In genomic region chr19:6420481-6421210, GRCm38 (mm10) we compare ENCODE assay signal across 11 mouse cellular contexts. TPM values are rescaled to one million over a fixed set of nuclear protein-coding genes. Genes with fewer than 3 reads are reported as not detected.
DNase-seq lines count a peak whose midpoint lies in the region; ATAC-seq and TF ChIP-seq lines count a peak whose summit lies in the region.
"Had no signal": no experiment of that assay in that cellular context is flagged by ENCODE, and none has a peak within 500 bp of the region (broad histone marks: within the 10 kb centered on the region; RNA-seq: fewer than 3 reads in every experiment).

No protein-coding gene starts in this region.

- intact Hi-C loops in heart, adult 2 months (cut with DNase I): no loop called here

- H3K4me3 ChIP-seq in cortical plate, adult 2 months (ENCODE audit: insufficient read depth, low read length): peak overlapping the region; percentile 87
- H3K4me3 ChIP-seq in hindbrain, embryonic 16.5 days (ENCODE audit: low read length): peak overlapping the region; percentile 70
- peak overlapping the region; percentile 66 for H3K4me3 ChIP-seq in neural tube, embryonic 13.5 days
- H3K4me3 ChIP-seq in heart, adult 2 months: no peak overlapping the region
- H3K4me3 ChIP-seq: heart, embryonic 13.5 days had no signal

- peak overlapping the region; percentile 86 for H3K9ac ChIP-seq in hindbrain, embryonic 16.5 days (ENCODE audit: low read depth, low read length)
- peak overlapping the region; percentile 86 for H3K9ac ChIP-seq in neural tube, embryonic 13.5 days
- no peak overlapping the region for H3K9ac ChIP-seq in heart, adult 2 months (ENCODE audit: low read depth, low read length)
- H3K9ac ChIP-seq: heart, embryonic 13.5 days had no signal

- H3K9me3 ChIP-seq in hindbrain, embryonic 16.5 days (ENCODE audit: control insufficient read depth, low read length): no peaks in the 10 kb centered on the region
- no peaks in the 10 kb centered on the region for H3K9me3 ChIP-seq in neural tube, embryonic 13.5 days
- H3K9me3 ChIP-seq: heart, embryonic 13.5 days had no signal

- no peaks in the 10 kb centered on the region for H3K36me3 ChIP-seq in hindbrain, embryonic 16.5 days (ENCODE audit: control insufficient read depth, insufficient read depth, low read length)
- H3K36me3 ChIP-seq in neural tube, embryonic 13.5 days: no peaks in the 10 kb centered on the region
- no peaks in the 10 kb centered on the region for H3K36me3 ChIP-seq in heart, adult 2 months (ENCODE audit: control insufficient read depth, insufficient read depth, low read length)
- H3K36me3 ChIP-seq: heart, embryonic 13.5 days had no signal

- peaks cover 26% of the 10 kb centered on the region for H3K4me1 ChIP-seq in cortical plate, adult 2 months (ENCODE audit: control insufficient read depth, insufficient read depth, low read length)
- peaks cover 78% of the 10 kb centered on the region for H3K4me1 ChIP-seq in hindbrain, embryonic 16.5 days (ENCODE audit: control insufficient read depth, insufficient read depth, low read depth, low read length)
- peaks cover 90% of the 10 kb centered on the region for H3K4me1 ChIP-seq in neural tube, embryonic 13.5 days (replicated peaks)
- no peaks in the 10 kb centered on the region for H3K4me1 ChIP-seq in heart, adult 2 months (ENCODE audit: control insufficient read depth, insufficient read depth, low read length)

- no peak for TF ChIP-seq EP300 in heart, adult 2 months (IDR thresholded peaks at IDR 0.05; ENCODE audit: insufficient read depth, low read depth, low read length)

- no peak for ATAC-seq in hindbrain, embryonic 16.5 days
- ATAC-seq in neural tube, embryonic 13.5 days (ENCODE audit: low read depth): no peak

- TF ChIP-seq POLR2A in cortical plate, adult 2 months (IDR thresholded peaks at IDR 0.05; ENCODE audit: extremely low read depth, insufficient read depth, low read length): no peak
- TF ChIP-seq POLR2A in heart, adult 2 months (IDR thresholded peaks at IDR 0.05; ENCODE audit: insufficient read depth, low read depth, low read length): no peak

- no peak for TF ChIP-seq CTCF in cortical plate, adult 2 months (IDR thresholded peaks at IDR 0.05; ENCODE audit: extremely low read depth, insufficient read depth, low read length)
- no peak for TF ChIP-seq CTCF in heart, adult 2 months (IDR thresholded peaks at IDR 0.05)

- WGBS in hindbrain, embryonic 16.5 days: 40% methylated on average over 19 of the region's 19 CpGs
- WGBS in neural tube, embryonic 13.5 days: 48% methylated on average over 19 of the region's 19 CpGs
- WGBS in heart, adult 2 months: 64% methylated on average over 19 of the region's 19 CpGs

- peak; percentile 66 to 74 for DNase-seq in cerebellum, adult 18-20 months
- no peak for DNase-seq in cerebellum, postnatal 4 days (ENCODE audit: low spot score in 2 of 2)
- DNase-seq in heart, adult 2 months: no peak
- DNase-seq in T-cell, adult 2 months (ENCODE audit: low spot score): no peak
- no peak for DNase-seq in thymus, postnatal 4 days
- DNase-seq: kidney, postnatal 10 days had no signal

- no peaks in the 10 kb centered on the region for H3K79me2 ChIP-seq in heart, adult 2 months (replicated peaks; ENCODE audit: control insufficient read depth, insufficient read depth, low read length)

- H3K27me3 ChIP-seq in hindbrain, embryonic 16.5 days (replicated peaks; ENCODE audit: control insufficient read depth, insufficient read depth, low read length): no peaks in the 10 kb centered on the region
- peaks cover 44% of the 10 kb centered on the region; the same call in 1 of the 2 replicates for H3K27me3 ChIP-seq in neural tube, embryonic 13.5 days
- peaks cover 2% of the 10 kb centered on the region for H3K27me3 ChIP-seq in heart, adult 2 months (ENCODE audit: control insufficient read depth, insufficient read depth, low read length)

- peak overlapping the region; percentile 92 for H3K4me2 ChIP-seq in hindbrain, embryonic 16.5 days (ENCODE audit: low read length)
- peak overlapping the region; percentile 81 for H3K4me2 ChIP-seq in neural tube, embryonic 13.5 days
- H3K4me2 ChIP-seq: heart, embryonic 13.5 days had no signal

- no peak overlapping the region for H3K27ac ChIP-seq in cortical plate, adult 2 months (ENCODE audit: insufficient read depth, low read length)
- peak overlapping the region; percentile 45; the same call in 1 of the 2 replicates for H3K27ac ChIP-seq in hindbrain, embryonic 16.5 days (ENCODE audit: low read depth, low read length)
- H3K27ac ChIP-seq in neural tube, embryonic 13.5 days (replicated peaks): peak overlapping the region; percentile 94; the same call in 1 of the 2 replicates
- H3K27ac ChIP-seq in heart, adult 2 months: no peak overlapping the region
- H3K27ac ChIP-seq: heart, embryonic 13.5 days; stomach, postnatal 0 days had no signal

RNA-seq across cellular contexts. Expression of gene Nrxn2, which starts 2.1 kb away (rescaled TPM):
- polyA plus RNA-seq in cortical plate, adult 2 months (2012; rRNA removed): 279 and 288 TPM in 2 replicates
- 29.1 and 37.1 TPM in 2 replicates for polyA plus RNA-seq in hindbrain, embryonic 16.5 days (2015; fragmentation: Nextera tagmentation; extraction: Ambion mirVana)
- 24.0 and 28.9 TPM in 2 replicates for polyA plus RNA-seq in neural tube, embryonic 13.5 days (2015; fragmentation: Nextera tagmentation; extraction: Ambion mirVana)
- 1 to 10 TPM; 4.5 to 5.2 TPM for total RNA-seq in heart, adult 2 months (2021)
- polyA plus RNA-seq in heart, adult 2 months (2012; rRNA removed): 3.4 TPM in 2 replicates

RNA-seq across cellular contexts. Expression of gene Rasgrp2, which starts 21.5 kb away (rescaled TPM):
- 52.5 and 78.6 TPM in 2 replicates for polyA plus RNA-seq in cortical plate, adult 2 months (2012; rRNA removed)
- 184 and 232 TPM in 2 replicates for polyA plus RNA-seq in hindbrain, embryonic 16.5 days (2015; fragmentation: Nextera tagmentation; extraction: Ambion mirVana)
- 44.1 and 49.9 TPM in 2 replicates for polyA plus RNA-seq in neural tube, embryonic 13.5 days (2015; fragmentation: Nextera tagmentation; extraction: Ambion mirVana)
- total RNA-seq in heart, adult 2 months (2021): 10 to 100 TPM; 43.3 to 48.0 TPM
- 90.1 and 97.2 TPM in 2 replicates for polyA plus RNA-seq in heart, adult 2 months (2012; rRNA removed)

RNA-seq across cellular contexts. Expression of gene Pygm, which starts 36.4 kb away (rescaled TPM):
- 40.9 and 46.2 TPM in 2 replicates for polyA plus RNA-seq in cortical plate, adult 2 months (2012; rRNA removed)
- polyA plus RNA-seq in hindbrain, embryonic 16.5 days (2015; fragmentation: Nextera tagmentation; extraction: Ambion mirVana): 10.2 and 13.2 TPM in 2 replicates
- polyA plus RNA-seq in neural tube, embryonic 13.5 days (2015; fragmentation: Nextera tagmentation; extraction: Ambion mirVana): 5.7 and 6.3 TPM in 2 replicates
- total RNA-seq in heart, adult 2 months (2021): 1,000 to 10,000 TPM; 1,101 to 1,298 TPM
- polyA plus RNA-seq in heart, adult 2 months (2012; rRNA removed): 1,120 and 1,632 TPM in 2 replicates

RNA-seq across cellular contexts. Expression of gene Sf1, which starts 57.2 kb away (rescaled TPM):
- polyA plus RNA-seq in cortical plate, adult 2 months (2012; rRNA removed): 145 and 149 TPM in 2 replicates
- 81.4 and 106 TPM in 2 replicates for polyA plus RNA-seq in hindbrain, embryonic 16.5 days (2015; fragmentation: Nextera tagmentation; extraction: Ambion mirVana)
- polyA plus RNA-seq in neural tube, embryonic 13.5 days (2015; fragmentation: Nextera tagmentation; extraction: Ambion mirVana): 107 and 119 TPM in 2 replicates
- 100 to 1,000 TPM in 1 of 2 experiments, 10 to 100 TPM in 1; 93.0 to 103 TPM for total RNA-seq in heart, adult 2 months (2021)
- polyA plus RNA-seq in heart, adult 2 months (2012; rRNA removed): 51.7 and 58.5 TPM in 2 replicates

Comparison
In these comparisons a context has a peak if more than half of its experiments do, and no peak if none do; other contexts are left out.
1. DNase-seq: peak in cerebellum, adult 18-20 months (2 of 2); none in cerebellum, postnatal 4 days (0 of 2), heart, adult 2 months (0 of 2), T-cell, adult 2 months (single experiment) and thymus, postnatal 4 days (single experiment).
2. H3K27ac ChIP-seq: peak in hindbrain, embryonic 16.5 days (single experiment) and neural tube, embryonic 13.5 days (single experiment); none in cortical plate, adult 2 months (single experiment) and heart, adult 2 months (single experiment).
3. RNA of gene Pygm, which starts 36.4 kb away (polyA plus RNA-seq): 1,120 to 1,632 TPM in heart, adult 2 months; 40.9 to 46.2 TPM in cortical plate, adult 2 months, 10.2 to 13.2 TPM in hindbrain, embryonic 16.5 days and 5.7 to 6.3 TPM in neural tube, embryonic 13.5 days; every median in the first group is over 10 times any median in the second.